Mouse (Mus musculus) heart, postnatal 4 days (tissue): Measurements from ENCODE around the gene Clic4. TPM values are rescaled to one million over a fixed set of nuclear protein-coding genes. Genes with fewer than 3 reads are reported as not detected.

Experiments
- DNase-seq: peaks from one replicate; pipeline ENCODE4 v3.0.0; 2021
- total RNA-seq, 2 experiments: library from RNA; stranded (reverse); gene quantifications; 2 replicates each; pipeline ENCODE4 v1.2.3; 2021

Gene Clic4
- total RNA-seq, 2 experiments from 2014 or later = 313 to 318 TPM

GRCm38 (mm10) chr4:135257881-135258476, 14.6 kb downstream of the Clic4 start:
- no peak for DNase-seq

DNA sequence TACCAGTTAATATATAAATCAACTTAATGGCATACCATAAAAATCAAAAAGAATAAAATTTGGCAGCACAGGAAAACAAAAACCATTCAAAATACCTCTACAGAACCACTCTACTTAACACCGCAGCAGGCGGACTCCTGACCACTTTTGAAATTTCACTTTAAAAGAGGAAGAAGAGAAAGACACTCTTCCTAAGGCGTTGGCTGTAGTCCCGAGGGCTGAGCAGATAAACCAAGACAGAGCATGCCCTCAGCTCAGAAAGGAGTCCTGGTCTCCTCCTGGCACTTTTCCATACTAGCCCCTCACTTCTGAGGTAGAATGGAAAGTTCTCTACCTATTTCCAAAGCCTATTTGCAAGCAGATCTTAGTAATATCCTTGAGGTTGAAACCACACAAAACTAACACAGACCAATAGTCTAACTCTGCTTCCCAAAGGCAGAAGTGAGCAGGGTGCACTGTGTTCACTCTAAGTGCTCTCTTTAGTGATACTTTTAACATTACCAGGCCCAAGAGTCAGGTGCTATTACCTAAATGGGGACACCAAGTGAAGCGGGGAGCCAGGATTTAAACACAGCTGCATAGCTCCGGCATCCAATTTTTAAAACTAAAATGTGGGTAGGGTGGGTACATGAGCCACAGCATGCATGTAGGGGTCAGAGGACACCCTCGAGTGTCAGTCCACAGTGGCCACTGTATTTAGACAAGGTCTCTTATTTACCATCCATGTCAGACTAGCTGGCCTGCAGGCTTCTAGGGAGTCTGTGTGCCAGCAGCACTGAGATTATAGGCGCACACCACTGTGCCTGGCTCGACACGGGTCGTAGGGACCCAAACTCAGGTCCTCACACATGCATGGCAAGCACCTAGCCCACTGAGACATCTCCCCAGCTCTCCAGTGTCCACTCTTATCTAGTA, 15.8 kb downstream of the Clic4 start:
- no peak for DNase-seq

GRCm38 (mm10) chr4:135254770-135255169, 17.8 kb downstream of the Clic4 start:
- peak; percentile 50 for DNase-seq

DNA sequence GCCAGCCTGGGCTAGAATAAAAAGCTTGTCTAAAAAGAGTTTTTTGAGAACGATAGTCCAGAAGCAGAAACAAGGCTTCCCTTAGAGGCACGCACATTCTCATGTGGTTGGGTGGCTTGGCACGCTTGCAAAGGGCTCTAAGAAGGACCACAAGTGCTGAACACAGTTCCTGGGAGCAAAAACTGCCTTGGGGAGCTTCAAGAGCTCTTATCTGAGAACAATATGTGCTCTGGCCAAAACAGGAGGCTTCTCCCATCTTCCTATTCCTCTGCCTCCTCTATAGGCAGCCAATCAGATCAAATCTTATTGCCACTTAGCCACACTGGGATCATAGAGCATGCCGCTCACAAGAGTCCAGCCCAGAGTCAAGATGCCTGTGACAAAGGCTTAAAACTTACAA, 18.3 kb downstream of the Clic4 start:
- DNase-seq = peak; percentile 48

GRCm38 (mm10) chr4:135253239-135254039, 19.2 kb downstream of the Clic4 start:
- DNase-seq = no peak

GRCm38 (mm10) chr4:135251801-135252200, 20.8 kb downstream of the Clic4 start:
- DNase-seq = no peak

DNA sequence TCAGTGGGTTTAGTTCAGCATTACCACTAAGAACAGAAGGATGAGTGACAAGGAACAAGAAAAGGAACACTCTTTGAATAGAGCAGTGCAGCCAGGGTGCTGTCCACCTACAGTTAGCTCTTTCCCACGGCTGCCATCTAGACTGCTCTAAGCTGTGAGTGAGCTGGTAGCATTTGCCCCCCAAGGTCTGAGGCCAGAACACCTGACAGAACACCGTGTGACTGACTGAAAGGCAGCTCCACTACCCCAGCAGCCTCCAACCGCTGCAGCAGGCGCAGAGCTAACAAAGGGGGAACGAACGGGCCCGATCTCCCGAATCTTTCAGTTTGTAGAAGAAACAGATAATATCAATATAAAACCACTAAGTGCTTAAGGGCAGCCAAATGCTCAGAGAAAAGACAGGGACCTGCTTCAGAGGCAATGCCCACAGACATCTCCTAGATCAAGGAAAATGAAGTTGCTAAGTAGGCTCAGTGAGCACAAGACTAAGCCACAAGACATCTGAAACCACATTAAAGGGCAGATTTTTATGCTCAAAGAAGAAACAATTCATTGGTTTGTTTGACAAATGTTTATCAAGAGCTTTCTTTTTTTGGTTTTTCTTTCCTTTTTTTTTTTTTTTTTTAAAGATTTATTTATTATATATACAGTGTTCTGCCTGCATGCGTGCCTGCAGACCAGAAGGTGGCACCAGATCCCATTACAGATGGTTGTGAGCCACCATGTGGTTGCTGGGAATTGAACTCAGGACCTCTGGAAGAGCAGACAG, 24.2 kb downstream of the Clic4 start:
- DNase-seq = no peak

DNA sequence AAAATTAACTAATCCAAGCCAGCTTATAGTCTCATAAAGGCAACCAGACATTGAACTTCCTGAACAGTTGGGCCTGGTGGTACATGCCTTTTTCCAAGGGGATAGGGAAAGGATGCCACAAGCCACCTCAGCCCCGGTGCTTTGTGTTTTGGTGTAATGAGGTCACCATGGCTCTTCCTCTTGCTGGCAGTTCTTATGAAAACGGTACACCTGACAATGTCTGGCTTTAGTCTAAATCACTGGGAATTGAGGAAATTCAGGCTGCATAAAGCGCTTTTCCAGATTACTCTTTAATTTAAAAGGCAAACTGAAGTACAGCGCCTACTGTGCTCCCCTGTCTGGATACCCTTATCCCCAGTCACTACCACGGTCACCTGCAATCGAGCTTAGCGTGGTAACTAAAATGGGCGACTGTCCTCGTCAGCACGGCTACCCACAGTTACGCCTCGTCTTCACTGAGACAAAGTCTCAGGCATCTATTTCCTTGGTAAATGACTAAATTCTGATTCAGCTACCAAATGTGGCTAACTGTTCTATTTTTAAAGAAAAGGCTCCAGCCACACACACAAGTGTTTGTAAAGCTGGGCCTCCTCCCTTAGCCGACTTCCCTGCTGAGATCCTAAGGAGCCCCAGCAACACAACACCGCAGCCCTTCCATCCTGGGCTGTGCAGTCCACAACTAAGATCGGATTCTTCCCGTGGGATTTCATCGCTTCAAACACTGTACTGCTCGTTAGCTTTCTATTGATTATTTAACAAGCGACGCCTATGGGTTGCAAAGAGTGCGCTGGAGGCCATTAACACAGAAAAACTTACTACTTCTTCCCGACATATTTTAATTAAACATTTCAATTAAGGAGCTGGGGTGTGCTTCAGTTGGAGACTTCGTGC, 25.5 kb downstream of the Clic4 start:
- no peak for DNase-seq

DNA sequence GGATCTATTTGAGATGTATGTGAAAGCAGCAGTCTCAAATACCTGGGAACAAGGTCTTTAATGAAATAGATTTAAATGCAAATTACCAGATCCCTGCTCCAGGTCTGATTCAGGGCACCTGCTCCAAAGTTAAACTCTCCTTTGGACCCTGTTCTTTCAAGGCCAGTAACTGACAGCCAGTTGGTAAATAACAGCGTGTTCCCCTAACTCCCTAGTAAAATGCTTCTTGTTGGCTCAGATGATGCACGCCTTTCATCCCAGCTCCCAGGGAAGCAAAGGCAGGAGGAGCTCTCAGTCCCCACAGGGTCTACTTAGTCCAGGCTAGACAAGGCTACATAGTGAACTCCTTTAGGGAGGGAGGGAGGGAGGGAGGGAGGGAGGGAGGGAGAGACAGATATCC, 26.2 kb downstream of the Clic4 start:
- DNase-seq = no peak

- DNase-seq = no peak
Observed at GRCm38 (mm10) chr4:135245841-135246240, 26.8 kb downstream of the Clic4 start.

DNA sequence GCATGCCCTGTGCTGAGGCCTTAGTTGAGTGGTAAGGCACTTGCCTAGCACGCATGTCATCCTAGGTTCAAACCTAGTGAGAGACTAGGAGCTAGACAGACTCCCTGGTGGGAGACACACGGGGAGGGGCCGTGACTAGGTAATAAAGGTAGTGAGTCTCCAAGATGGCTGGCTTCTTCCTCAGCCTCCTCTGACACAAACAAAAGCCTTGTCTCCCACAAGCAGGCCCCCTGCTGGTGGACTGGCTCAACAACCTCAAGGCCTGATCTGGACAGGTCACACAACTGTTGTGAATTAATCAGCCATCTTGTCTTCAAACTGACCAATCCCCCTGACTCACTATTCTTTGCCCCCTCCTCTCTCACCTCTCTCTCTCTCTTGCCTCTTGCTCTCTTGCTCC, 28.3 kb downstream of the Clic4 start:
- DNase-seq = peak; percentile 47

DNA sequence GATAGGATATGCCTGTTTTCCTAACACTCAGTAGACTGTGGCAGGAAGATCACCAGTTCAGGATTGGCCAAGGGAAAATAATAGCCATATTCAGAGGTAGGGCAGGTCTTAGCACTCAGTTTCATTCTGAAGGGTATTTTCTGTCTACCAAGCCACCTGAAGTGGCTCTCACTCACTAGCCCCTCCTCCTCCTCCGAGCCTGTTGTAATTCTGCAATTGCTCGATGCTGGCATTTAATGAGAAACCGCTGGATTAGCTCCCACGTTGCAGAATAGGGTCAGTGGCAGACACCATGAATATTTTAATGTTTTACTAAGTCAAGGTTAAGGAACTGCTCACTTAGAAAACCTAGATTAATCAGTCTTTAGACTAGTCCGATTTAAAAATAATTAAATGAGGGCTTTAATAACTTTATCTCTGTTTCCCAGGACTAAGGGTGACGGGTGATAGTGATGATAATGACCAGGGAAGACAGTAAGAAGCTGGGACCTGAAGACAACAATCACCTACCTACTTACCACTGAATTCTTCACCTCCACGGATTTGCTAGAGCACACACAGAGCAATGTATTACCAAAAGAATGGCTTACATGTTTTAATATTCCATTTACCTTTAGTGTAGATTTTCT, 29.6 kb downstream of the Clic4 start:
- no peak for DNase-seq

DNA sequence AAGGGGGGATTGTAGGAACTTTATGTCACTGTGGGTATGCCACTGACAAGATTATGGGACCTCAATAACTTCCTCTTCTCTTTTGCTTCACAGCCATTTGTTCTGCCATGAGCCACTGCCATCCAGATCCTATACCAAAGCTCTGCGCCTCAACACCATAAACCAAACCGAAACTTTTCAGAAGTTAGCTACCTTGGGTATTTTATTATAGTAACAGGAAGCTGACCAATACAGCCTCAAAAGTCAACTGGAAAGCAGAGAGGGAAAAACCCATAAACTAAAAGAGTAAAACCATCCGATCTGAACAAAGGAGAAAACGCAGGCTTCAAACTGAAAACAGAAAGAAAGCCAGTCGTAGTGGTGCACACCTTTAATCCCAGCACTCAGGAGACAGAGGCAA, 30.2 kb downstream of the Clic4 start:
- no peak for DNase-seq

GRCm38 (mm10) chr4:135241669-135242068, 30.9 kb downstream of the Clic4 start:
- no peak for DNase-seq

DNA sequence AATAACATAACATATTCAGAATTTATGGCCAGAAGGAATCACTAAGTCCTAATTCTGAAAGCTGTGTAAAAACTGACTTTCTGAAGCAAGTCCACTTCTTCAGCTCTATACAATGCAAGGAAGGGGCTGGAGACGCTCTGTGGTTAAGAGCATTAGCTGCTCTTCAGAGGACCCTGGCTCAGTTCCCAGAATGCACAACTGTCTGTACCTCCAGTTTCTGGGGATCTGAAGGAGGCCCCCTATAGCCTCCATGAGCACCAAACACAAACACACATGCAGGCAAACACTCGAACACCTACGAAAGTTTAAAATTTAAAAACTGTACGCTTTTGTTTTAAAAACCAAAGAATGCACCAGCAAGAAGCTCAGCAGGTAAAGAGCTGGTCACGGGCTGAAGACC, 31.5 kb downstream of the Clic4 start:
- DNase-seq = no peak

GRCm38 (mm10) chr4:135240329-135240728, 32.3 kb downstream of the Clic4 start:
- DNase-seq = no peak

DNA sequence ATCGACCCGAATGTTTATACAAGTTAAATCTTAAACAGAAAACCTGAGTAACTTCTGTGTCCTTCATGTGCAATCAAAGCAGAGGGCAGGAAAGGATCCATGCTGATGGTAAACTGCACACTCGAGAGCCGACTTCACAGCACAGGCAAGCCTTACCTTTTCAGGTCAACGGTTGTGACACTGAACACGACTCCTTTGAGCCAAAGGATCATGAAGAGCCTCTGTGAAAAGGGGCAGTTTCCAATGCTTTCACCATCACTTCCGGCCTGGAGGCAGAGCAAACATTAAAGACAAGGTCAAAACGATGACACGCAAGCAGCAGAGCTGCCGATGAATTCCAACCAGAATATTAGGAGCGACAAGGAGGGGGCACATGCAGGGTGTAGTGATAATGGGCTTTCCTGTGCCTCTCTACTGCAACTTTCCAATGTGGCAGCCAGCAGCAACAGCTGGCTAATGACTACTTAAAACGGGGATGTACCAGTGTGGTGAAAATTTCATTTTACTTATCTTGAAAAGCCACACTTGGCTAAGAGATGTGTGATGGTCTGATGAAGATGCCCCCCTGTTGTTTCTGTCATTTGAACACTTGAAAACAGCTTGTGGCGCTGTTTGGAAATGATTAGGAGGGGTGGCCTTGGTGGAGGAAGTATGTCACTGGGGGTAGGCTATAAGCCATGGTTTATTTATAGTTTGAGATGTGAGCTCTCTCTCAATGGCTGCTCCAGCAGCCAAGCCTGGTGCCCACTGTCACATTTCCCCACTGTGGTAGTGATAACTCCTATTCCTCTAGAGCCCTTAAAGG, 33.7 kb downstream of the Clic4 start:
- DNase-seq = no peak

DNA sequence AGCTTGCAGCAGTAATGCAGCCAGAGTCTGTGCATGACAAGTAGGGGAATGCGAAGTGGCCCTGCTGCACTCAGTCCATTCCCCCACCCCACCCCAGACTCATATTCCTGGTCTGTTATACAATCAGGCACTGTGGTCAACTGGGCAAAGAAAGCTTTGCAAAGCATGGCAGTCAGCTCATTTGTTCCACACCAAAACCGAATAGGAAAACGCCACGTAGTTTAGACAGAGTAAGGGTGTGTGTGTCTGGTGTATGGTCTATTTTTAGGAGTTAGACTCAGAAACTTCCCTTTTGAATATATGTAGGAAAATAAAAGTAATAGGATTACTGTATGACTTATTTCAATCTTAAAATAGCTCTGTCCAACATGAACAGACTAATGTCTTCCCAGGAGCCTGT, 36.0 kb downstream of the Clic4 start:
- DNase-seq = no peak

- no peak for DNase-seq
Observed at GRCm38 (mm10) chr4:135235546-135235945, 37.1 kb downstream of the Clic4 start.

GRCm38 (mm10) chr4:135232563-135232962, 40.1 kb downstream of the Clic4 start:
- DNase-seq = no peak
